Mouse (Mus musculus) CD8-positive naive resting alpha-beta T cell, adult 2 months (primary cell): ENCODE data around the gene Chd4.

ENCODE experiments used
- DNase-seq, 2 experiments: peaks; one replicate each; pipeline ENCODE4 v3.0.0; 2022; ENCODE audit warnings: low read depth in 2 of 2, low spot score in 2 of 2

The Chd4 gene

GRCm38 (mm10) chr6:125139747-125140146, 44.0 kb downstream of the Chd4 start:
- DNase-seq: no peak

DNA sequence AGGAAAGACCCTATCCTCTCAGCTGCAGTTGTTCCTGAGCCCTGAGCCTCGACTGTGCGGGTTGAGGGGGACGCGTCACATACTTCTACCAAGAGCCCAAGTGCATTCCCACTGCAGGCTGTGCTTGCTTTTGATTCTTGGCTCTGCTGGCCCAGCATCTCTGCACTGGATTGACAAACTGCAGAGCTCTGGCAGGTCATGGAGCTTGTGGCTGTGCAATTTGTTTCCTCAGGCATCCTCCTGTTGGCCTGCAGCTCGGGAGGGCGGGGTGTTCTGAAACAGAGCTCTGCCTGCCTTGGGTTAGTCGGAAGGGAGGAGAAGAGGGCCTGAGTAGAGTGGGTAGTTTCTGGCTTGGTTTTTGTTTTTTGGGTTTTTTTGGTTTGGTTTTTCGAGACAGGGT, 46.7 kb downstream of the Chd4 start:
- no peak for DNase-seq

DNA sequence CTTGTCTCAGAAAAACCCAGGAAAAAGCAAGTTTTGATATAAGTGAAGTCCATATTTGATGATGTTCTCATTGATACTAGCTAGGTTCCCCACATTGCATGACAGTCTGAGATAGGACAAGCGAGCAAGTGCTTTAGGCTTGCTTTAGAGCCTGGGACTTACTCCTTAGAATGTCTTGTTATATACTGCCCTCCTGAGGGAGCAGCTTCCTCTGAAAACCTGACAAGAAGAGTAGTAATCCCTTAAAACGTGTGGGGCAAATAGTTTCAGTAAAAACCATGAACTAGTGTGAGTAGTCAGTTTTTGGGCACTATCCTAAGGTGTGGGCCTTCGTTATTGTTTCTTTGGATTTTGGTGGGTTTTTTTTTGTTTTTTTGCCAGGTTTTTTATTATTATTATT, 47.3 kb downstream of the Chd4 start:
- no peak for DNase-seq

DNA sequence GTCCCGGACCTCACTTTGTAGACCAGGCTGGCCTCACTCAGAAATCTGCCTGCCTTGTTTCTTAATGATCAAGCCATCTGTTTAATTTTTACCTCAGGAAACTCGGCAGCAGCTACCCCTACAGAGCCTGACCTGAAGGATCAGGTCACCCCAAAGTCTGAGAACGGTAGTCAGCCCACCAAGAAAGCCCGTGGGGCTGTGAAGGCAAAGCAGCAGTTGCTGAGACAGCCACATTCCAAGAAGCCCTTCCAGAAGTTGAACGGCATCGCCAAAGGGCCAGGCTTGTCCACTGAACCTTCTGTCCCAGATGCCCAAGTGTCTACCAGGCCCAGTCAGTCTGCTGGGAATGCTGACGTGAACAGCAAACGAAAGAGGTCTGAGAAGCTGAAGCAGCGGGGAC, 48.1 kb downstream of the Chd4 start:
- no peak for DNase-seq

- DNase-seq: peak; percentile 56 to 65
Observed at GRCm38 (mm10) chr6:125145001-125145400, 49.2 kb downstream of the Chd4 start, which contains the start of gene Iffo1. TSS of gene Iffo1 (plus strand) at chr6:125145241.

DNA sequence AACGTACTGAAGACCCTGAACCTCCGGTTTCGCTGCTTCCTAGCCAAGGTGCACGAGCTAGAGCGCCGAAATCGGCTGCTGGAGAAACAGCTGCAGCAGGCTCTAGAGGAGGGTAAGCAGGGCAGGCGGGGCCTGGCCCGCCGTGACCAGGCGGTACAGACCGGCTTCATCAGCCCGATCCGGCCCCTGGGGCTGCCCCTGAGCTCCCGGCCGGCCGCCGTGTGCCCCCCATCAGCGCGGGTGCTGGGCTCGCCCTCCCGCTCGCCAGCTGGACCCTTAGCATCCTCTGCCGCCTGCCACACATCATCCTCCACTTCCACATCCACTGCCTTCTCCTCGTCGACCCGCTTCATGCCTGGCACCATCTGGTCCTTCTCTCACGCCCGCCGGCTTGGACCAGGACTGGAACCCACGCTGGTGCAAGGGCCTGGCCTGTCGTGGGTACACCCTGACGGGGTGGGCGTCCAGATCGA, 49.7 kb downstream of the Chd4 start:
- no peak for DNase-seq

DNA sequence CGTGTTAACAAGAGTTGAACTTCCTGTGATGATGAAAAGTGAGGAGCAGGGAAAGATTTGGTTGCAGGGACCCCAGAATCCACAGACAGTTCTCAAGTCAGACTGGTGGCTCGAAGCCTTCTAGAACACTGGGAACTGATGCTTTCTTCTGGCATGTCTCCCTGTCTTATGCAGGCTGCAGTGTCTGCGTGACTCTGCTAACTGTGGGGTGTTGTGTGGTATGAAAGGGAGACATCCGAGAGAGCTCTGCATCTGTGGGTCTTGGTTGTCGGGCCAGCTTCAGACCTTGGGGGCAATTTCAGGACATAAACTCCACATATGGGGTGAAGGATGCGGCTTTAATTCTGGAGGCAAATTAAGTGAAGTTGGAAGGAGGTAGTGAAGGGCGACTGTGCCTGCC, 50.4 kb downstream of the Chd4 start:
- DNase-seq: no peak

DNA sequence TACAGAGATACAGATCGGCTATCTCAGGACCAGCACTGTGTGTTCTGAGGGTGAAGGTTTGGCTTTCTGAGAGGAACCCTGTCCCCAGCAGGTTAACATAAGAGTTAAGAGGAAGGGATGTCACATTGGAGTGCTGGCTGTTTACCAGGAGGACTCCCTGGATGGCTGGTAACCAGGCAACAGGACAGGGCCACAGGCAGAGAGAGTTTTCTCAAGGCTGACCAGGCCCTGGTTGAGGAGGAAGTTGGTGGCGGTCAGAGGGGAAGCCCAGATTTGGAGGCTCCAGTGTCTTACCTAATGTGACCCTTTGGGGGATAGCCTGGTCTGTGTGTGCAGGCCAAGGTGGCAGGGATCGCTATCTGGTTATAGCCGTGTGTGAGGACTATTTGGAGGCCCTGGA, 51.0 kb downstream of the Chd4 start:
- no peak for DNase-seq

- DNase-seq: no peak
Observed at GRCm38 (mm10) chr6:125147329-125147728, 51.5 kb downstream of the Chd4 start.

- DNase-seq: no peak
Observed at GRCm38 (mm10) chr6:125148251-125148925, 52.6 kb downstream of the Chd4 start.

DNA sequence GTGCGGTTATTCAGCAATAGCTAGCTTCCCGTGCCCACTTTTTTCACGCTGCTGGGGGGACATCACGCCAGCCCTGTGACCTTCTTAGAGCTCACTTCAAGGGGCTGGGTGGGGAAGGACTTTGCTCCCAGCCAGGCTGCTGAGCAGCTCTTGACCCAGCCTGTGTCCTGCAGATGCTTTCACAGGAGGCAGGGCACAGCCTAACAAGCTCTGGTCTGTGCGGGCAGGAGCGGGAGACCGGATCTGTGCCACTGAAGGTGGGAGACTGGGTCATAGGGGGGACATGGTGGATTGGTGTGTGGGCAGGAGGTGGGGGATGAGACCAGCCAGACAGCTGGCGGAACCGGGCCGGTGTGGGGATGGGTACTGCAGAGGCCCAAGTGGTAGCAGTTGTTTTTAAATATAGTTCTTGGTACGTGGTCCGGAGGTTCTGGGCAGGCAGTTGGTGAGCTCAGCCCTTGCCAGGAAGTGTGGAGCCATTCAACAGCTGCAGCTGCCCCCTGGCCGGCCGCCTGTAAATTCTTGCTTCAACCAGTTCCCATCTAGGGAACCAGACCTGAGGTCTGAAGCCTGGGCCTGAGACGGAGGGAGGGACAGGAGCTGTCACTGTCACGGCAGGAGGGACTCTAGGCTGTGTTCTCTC, 53.3 kb downstream of the Chd4 start:
- DNase-seq: no peak

DNA sequence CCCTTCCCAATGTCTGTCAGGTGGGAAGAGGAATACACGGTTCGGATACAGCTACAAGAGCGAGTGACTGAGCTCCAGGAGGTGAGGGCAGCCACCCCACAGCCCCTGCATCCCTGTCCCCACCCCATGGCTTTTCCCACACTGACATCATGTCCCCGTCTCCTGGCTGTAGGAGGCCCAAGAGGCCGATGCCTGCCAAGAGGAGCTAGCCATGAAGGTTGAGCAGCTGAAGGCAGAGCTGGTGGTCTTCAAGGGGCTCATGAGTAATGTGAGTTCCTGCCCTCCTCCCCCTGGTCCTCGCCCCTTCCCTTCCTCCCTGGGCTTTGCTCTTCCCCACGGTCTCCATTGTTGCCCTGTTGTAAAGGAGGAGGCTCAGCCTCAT, 53.8 kb downstream of the Chd4 start:
- DNase-seq: no peak

GRCm38 (mm10) chr6:125152212-125153017, 56.6 kb downstream of the Chd4 start:
- no peak for DNase-seq

DNA sequence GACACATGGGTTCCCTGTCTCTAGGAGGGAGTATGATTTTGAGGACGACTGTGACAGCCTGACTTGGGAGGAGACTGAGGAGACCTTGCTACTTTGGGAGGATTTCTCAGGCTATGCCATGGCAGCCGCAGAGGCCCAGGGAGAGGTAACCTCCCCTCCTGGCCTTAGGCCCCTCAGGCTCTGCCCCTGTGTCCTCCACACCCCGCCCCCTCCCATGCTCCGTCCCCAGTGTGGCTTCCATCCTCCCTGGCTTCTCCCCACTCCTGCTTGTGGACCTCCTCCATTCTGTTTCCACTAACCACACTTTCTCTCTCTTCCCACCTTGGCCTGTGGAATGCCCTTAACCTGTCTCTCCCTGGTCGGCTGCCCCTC, 57.2 kb downstream of the Chd4 start:
- no peak for DNase-seq

GRCm38 (mm10) chr6:125153682-125154081, 57.9 kb downstream of the Chd4 start:
- no peak for DNase-seq

GRCm38 (mm10) chr6:125154550-125154949, 58.8 kb downstream of the Chd4 start:
- DNase-seq: no peak

GRCm38 (mm10) chr6:125155262-125155661, 59.5 kb downstream of the Chd4 start:
- DNase-seq: no peak

- no peak for DNase-seq
Observed at GRCm38 (mm10) chr6:125156491-125156890, 60.7 kb downstream of the Chd4 start.

DNA sequence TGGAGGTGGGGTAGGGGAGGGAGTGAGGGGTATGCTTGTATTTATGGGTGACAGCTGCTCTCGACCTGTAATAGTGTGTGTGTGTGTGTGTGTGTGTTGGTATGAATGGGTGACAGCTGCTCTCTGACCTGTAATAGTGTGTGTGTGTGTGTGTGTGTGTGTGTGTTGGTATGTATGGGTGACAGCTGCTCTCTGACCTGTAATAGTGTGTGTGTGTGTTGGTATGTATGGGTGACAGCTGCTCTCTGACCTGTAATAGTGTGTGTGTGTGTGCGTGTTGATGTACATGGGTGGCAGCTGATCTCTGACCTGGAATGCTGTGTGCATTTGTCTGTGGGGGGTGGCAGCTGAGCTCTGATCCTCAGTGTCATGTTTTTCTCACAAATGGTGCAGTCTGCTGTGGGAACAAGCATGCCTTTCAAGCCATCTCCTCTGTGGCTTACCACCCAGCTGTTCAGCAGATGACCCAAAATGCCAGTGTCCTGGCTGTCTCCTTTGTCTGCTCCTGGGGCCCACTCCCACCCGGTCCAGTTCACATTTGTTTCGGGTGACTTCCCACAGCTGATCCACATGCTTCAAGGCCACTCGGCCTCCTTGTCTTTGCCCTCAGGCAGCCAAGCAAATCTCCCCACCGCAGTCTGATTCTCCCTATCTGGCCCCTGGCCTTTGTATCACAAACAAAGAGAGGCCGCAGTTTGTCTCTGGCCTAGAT, 61.3 kb downstream of the Chd4 start:
- DNase-seq: no peak

DNA sequence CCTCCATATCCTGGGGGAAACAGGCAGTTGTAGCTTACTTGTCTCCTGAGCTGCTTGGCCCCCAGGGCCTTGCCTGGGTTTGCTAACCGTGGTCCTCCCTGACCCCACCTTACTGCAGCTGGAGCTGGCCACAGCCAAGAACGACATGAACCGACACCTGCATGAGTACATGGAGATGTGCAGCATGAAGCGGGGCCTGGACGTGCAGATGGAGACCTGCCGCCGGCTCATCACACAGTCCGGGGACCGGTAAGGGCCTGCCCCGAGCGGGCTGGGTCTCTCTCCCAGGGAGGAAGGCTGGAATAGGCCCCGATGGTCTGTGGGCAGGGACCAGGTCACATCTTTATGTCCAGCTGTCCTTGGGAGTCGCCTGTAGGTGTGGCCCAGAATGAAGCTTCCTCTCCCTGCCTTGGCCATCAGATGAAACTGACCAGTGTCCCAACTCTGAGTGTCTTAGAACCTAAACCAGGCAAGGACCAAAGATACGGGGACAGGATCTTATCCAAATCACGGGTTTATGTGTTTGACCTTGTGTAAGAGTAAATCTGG, 63.2 kb downstream of the Chd4 start:
- DNase-seq: no peak
